Mouse (Mus musculus) liver, embryonic 16.5 days (tissue): ENCODE measurements around the gene Sult2a3. TPM values are rescaled to one million over a fixed set of nuclear protein-coding genes. Genes with fewer than 3 reads are reported as not detected.
"Not testable (repeated sequence)": the region's sequence is repeated elsewhere in the genome, so short reads cannot be mapped to it uniquely, and the experiment has no call there.

Source experiments
- ATAC-seq: fragments of 200-750 bp; cut with Nextera tagmentation; 2 replicates; pipeline ENCODE4 v1.8.0; 2017; ENCODE audit warnings: low read depth, mild to moderate bottlenecking, moderate number of reproducible peaks, moderate library complexity
- H3K27ac ChIP-seq: fragments of 300-500 bp; sonication (generic); 2 replicates; pipeline ENCODE4 v1.5.1; 2014; ENCODE audit warnings: mild to moderate bottlenecking, low read length
- H3K27me3 ChIP-seq: fragments of 300-500 bp; sonication (generic); 2 replicates; pipeline ENCODE4 v1.6.1; 2014; ENCODE audit warnings: low read depth, low read length, mixed read lengths; ENCODE audit not compliant: control insufficient read depth, insufficient read depth
- H3K36me3 ChIP-seq: fragments of 300-500 bp; sonication (generic); 2 replicates; pipeline ENCODE4 v1.6.1; 2014; ENCODE audit warnings: mild to moderate bottlenecking; ENCODE audit not compliant: control insufficient read depth, insufficient read depth
- H3K4me1 ChIP-seq: fragments of 300-500 bp; sonication (generic); 2 replicates; pipeline ENCODE4 v1.6.1; 2014; ENCODE audit warnings: low read depth, low read length, mixed read lengths; ENCODE audit not compliant: control insufficient read depth
- H3K4me2 ChIP-seq: fragments of 300-500 bp; sonication (generic); 2 replicates; pipeline ENCODE4 v1.6.1; 2014; ENCODE audit warnings: low read depth, low read length, mixed read lengths
- H3K4me3 ChIP-seq: fragments of 300-500 bp; sonication (generic); 2 replicates; pipeline ENCODE4 v1.5.1; 2014; ENCODE audit warnings: low read depth, mild to moderate bottlenecking, low read length
- H3K9ac ChIP-seq: fragments of 300-500 bp; sonication (generic); 2 replicates; pipeline ENCODE4 v1.6.1; 2014; ENCODE audit warnings: low read depth, low read length
- H3K9me3 ChIP-seq: fragments of 300-500 bp; sonication (generic); replicated peaks from 2 replicates; pipeline ENCODE4 v1.6.1; 2016; ENCODE audit warnings: low read length; ENCODE audit not compliant: control insufficient read depth
- WGBS: fragments of 180-500 bp; shearing (Covaris S2); extraction: QIAGEN DNeasy Blood & Tissue Kit; methylation state at CpG from one replicate; pipeline ENCODE4 v1.1.7; 2014; ENCODE audit not compliant: insufficient replicate concordance; 5-methylcytosine and 5-hydroxymethylcytosine counted together
- polyA plus RNA-seq: library from polyadenylated mRNA; unstranded; fragments of >200 nt; fragmentation: Nextera tagmentation; extraction: Ambion mirVana; gene quantifications from 2 replicates; pipeline ENCODE4 v1.2.1, GENCODE M21; 2015

Sult2a3 gene
- 0.25 TPM in 1 of 2 replicates, not detected in the other for polyA plus RNA-seq

- no peaks in the 10 kb centered on the region for H3K9me3 ChIP-seq
- no peak within 1 kb of the TSS for H3K4me2 ChIP-seq
- no peak within 1 kb of the TSS for H3K9ac ChIP-seq
- no peaks in the 10 kb centered on the region for H3K4me1 ChIP-seq
- no peak within 1 kb of the TSS for H3K4me3 ChIP-seq
- no peaks in the 10 kb centered on the region for H3K27me3 ChIP-seq
- WGBS, result 56% methylated on average over 2 of the region's 2 CpGs
- H3K27ac ChIP-seq, result no peak within 1 kb of the TSS
- no peaks in the 10 kb centered on the region for H3K36me3 ChIP-seq
- ATAC-seq, result no peak
Observed at GRCm38 (mm10) chr7:14122944-14123343, at the start of gene Sult2a3. Gene Sult2a3 (minus strand): TSS chr7:14123044.

GRCm38 (mm10) chr7:14120436-14120835 is 2.4 kb downstream of the Sult2a3 start:
- Histone ChIP-seq H3K27me3 (no peaks in the 10 kb centered on the region), H3K9ac (no peak overlapping the region), H3K4me3 (no peak overlapping the region), H3K27ac (no peak overlapping the region), H3K4me2 (no peak overlapping the region), H3K4me1 (no peaks in the 10 kb centered on the region), H3K36me3 (no peaks in the 10 kb centered on the region), H3K9me3 (no peaks in the 10 kb centered on the region)
- WGBS, result 53% methylated on average over 2 of the region's 2 CpGs
- ATAC-seq, result no peak

- not testable (repeated sequence) for H3K4me1 ChIP-seq, H3K4me2 ChIP-seq, H3K9me3 ChIP-seq, H3K27ac ChIP-seq, H3K9ac ChIP-seq, H3K4me3 ChIP-seq, ATAC-seq, H3K27me3 ChIP-seq, H3K36me3 ChIP-seq
- 42% methylated on average over 3 of the region's 3 CpGs for WGBS
Observed at GRCm38 (mm10) chr7:14119865-14120264, 3.0 kb downstream of the Sult2a3 start.

- ATAC-seq, result no peak
- H3K4me1 ChIP-seq, result no peaks in the 10 kb centered on the region
- H3K9me3 ChIP-seq, result no peaks in the 10 kb centered on the region
- no peak overlapping the region for H3K9ac ChIP-seq
- H3K4me2 ChIP-seq, result no peak overlapping the region
- H3K4me3 ChIP-seq, result no peak overlapping the region
- H3K27me3 ChIP-seq, result no peaks in the 10 kb centered on the region
- no peaks in the 10 kb centered on the region for H3K36me3 ChIP-seq
- WGBS, result 25% methylated on average over 1 of the region's 1 CpGs
- H3K27ac ChIP-seq, result no peak overlapping the region
Observed at GRCm38 (mm10) chr7:14116761-14117160, 6.1 kb downstream of the Sult2a3 start.

- not testable (repeated sequence) for H3K9me3 ChIP-seq, H3K9ac ChIP-seq, H3K4me3 ChIP-seq, H3K4me1 ChIP-seq, ATAC-seq, H3K4me2 ChIP-seq, H3K36me3 ChIP-seq, H3K27ac ChIP-seq, H3K27me3 ChIP-seq
- WGBS, result 41% methylated on average over 3 of the region's 3 CpGs
Observed at GRCm38 (mm10) chr7:14114471-14114870, 8.4 kb downstream of the Sult2a3 start.

- 32% methylated on average over 1 of the region's 1 CpGs for WGBS
- not testable (repeated sequence) for H3K27me3 ChIP-seq, H3K9me3 ChIP-seq, H3K27ac ChIP-seq, H3K4me1 ChIP-seq, H3K9ac ChIP-seq, ATAC-seq, H3K36me3 ChIP-seq, H3K4me3 ChIP-seq, H3K4me2 ChIP-seq
Observed at GRCm38 (mm10) chr7:14047821-14048220, 75.0 kb downstream of the Sult2a3 start.

- H3K4me1 ChIP-seq, H3K27me3 ChIP-seq, H3K9me3 ChIP-seq, H3K36me3 ChIP-seq, ATAC-seq, H3K4me3 ChIP-seq, H3K9ac ChIP-seq, H3K4me2 ChIP-seq, H3K27ac ChIP-seq: not testable (repeated sequence)
Observed at GRCm38 (mm10) chr7:14030831-14031230, 92.0 kb downstream of the Sult2a3 start.

Other genes starting within 250 kb of the Sult2a3 start
- not detected in 2 replicates for gene Sult2a4, start 133.4 kb downstream of the Sult2a3 start, polyA plus RNA-seq
- 0.15 and 0.24 TPM in 2 replicates for gene Sult2a6, start 131.8 kb upstream of the Sult2a3 start, polyA plus RNA-seq
- gene Obox8, start 210.5 kb upstream of the Sult2a3 start, polyA plus RNA-seq, result not detected in 2 replicates